20 mouse cellular contexts compared by ENCODE assay signal in the genomic region with DNA sequence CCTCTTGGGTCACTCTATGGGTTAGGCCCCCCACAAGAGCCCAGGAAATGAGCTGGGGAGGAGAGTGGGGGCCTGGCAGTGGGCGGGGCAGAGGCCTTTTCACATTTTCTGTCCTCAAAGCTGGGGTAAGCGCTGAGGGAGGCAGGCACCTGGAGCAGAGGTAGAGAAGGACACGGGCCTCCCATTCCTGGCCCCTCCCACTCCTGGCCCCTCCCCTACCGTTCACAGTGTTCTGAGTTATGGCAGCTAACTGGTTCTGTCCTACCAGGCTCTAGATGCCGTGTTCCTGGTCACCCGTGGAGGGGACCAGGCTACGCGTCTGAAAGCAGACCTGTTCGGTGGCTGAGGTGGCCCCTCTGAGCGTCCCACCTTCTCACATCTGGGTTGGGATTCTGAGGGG. TPM values are rescaled to one million over a fixed set of nuclear protein-coding genes. Genes with fewer than 3 reads are reported as not detected.
DNase-seq lines count a peak whose midpoint lies in the region; ATAC-seq and TF ChIP-seq lines count a peak whose summit lies in the region.
"Had no signal": no experiment of that assay in that cellular context is flagged by ENCODE, and none has a peak within 500 bp of the region (broad histone marks: within the 10 kb centered on the region; RNA-seq: fewer than 3 reads in every experiment).

No protein-coding gene starts in this region.

- H3K4me1 ChIP-seq in heart, embryonic 16.5 days (ENCODE audit: control insufficient read depth, insufficient read depth, low read length), result peaks cover 6% of the 10 kb centered on the region
- peaks cover 49% of the 10 kb centered on the region for H3K4me1 ChIP-seq in midbrain, embryonic 10.5 days
- H3K4me1 ChIP-seq in midbrain, embryonic 15.5 days, result 0 out of 2 replicates have a peak, but pooled peaks cover 8% of the 10 kb centered on the region
- peaks cover 33% of the 10 kb centered on the region for H3K4me1 ChIP-seq in limb, embryonic 14.5 days (ENCODE audit: control insufficient read depth, insufficient read depth, low read length)

- peaks cover 14% of the 10 kb centered on the region; the same call in 1 of the 2 replicates for H3K36me3 ChIP-seq in heart, embryonic 16.5 days (ENCODE audit: control insufficient read depth, insufficient read depth)
- H3K36me3 ChIP-seq in midbrain, embryonic 10.5 days, result peaks cover 49% of the 10 kb centered on the region
- no peaks in the 10 kb centered on the region for H3K36me3 ChIP-seq in midbrain, embryonic 15.5 days (replicated peaks)
- H3K36me3 ChIP-seq in limb, embryonic 14.5 days (ENCODE audit: control insufficient read depth, insufficient read depth, low read length), result peaks cover 55% of the 10 kb centered on the region
- H3K36me3 ChIP-seq: hindbrain, embryonic 15.5 days had no signal

- H3K27me3 ChIP-seq in heart, embryonic 16.5 days (ENCODE audit: control insufficient read depth, insufficient read depth, low read length), result no peaks in the 10 kb centered on the region
- peaks cover 9% of the 10 kb centered on the region; the same call in 1 of the 2 replicates for H3K27me3 ChIP-seq in midbrain, embryonic 10.5 days (ENCODE audit: low read depth, poor library complexity, severe bottlenecking)
- H3K27me3 ChIP-seq in midbrain, embryonic 15.5 days (replicated peaks), result no peaks in the 10 kb centered on the region
- no peaks in the 10 kb centered on the region for H3K27me3 ChIP-seq in limb, embryonic 14.5 days (ENCODE audit: control insufficient read depth, insufficient read depth, low read length)
- H3K27me3 ChIP-seq: hindbrain, embryonic 15.5 days had no signal

- no peak overlapping the region for H3K4me3 ChIP-seq in heart, embryonic 16.5 days (ENCODE audit: low read length)
- H3K4me3 ChIP-seq in midbrain, embryonic 10.5 days, result no peak overlapping the region
- H3K4me3 ChIP-seq in midbrain, embryonic 15.5 days, result no peak overlapping the region
- H3K4me3 ChIP-seq in limb, embryonic 14.5 days (replicated peaks; ENCODE audit: low read length), result no peak overlapping the region
- H3K4me3 ChIP-seq: erythroblast, embryonic 14.5 days; hindbrain, embryonic 15.5 days; myocyte had no signal

- 59% methylated on average over 10 of the region's 10 CpGs for WGBS in heart, embryonic 16.5 days
- WGBS in midbrain, embryonic 10.5 days, result 51% methylated on average over 10 of the region's 10 CpGs
- WGBS in midbrain, embryonic 15.5 days, result 60% methylated on average over 10 of the region's 10 CpGs
- 38% methylated on average over 10 of the region's 10 CpGs for WGBS in limb, embryonic 14.5 days

- no peak overlapping the region for H3K9ac ChIP-seq in heart, embryonic 16.5 days (ENCODE audit: low read length)
- no peak overlapping the region for H3K9ac ChIP-seq in midbrain, embryonic 15.5 days
- no peak overlapping the region for H3K9ac ChIP-seq in limb, embryonic 14.5 days (ENCODE audit: low read depth, low read length, severe bottlenecking)
- H3K9ac ChIP-seq: hindbrain, embryonic 15.5 days; liver, embryonic 14.5 days had no signal

- no peak overlapping the region for H3K4me2 ChIP-seq in heart, embryonic 16.5 days (ENCODE audit: low read depth, low read length)
- no peak overlapping the region for H3K4me2 ChIP-seq in midbrain, embryonic 15.5 days
- no peak overlapping the region for H3K4me2 ChIP-seq in limb, embryonic 14.5 days (replicated peaks; ENCODE audit: low read depth, low read length, severe bottlenecking)
- H3K4me2 ChIP-seq: heart, embryonic 11.5 days; hindbrain, embryonic 15.5 days had no signal

- intact Hi-C loops in heart, postnatal 14 days (cut with DNase I), result no loop called here
- intact Hi-C loops in left cerebral cortex, postnatal 10 days (cut with DNase I), result no loop called here

- 0 out of 2 replicates have a peak, but pooled peaks have one; percentile 19 for ATAC-seq in heart, embryonic 16.5 days (replicated peaks; ENCODE audit: extremely low read depth, insufficient read depth, low FRiP score)
- no peak for ATAC-seq in midbrain, embryonic 15.5 days (replicated peaks)
- ATAC-seq in limb, embryonic 14.5 days (ENCODE audit: low FRiP score, low read depth), result no peak

- no peak overlapping the region for H3K27ac ChIP-seq in heart, embryonic 16.5 days (ENCODE audit: low read length)
- H3K27ac ChIP-seq in midbrain, embryonic 10.5 days (replicated peaks), result peak overlapping the region; percentile 42; the same call in 1 of the 2 replicates
- no peak overlapping the region for H3K27ac ChIP-seq in midbrain, embryonic 15.5 days
- peak overlapping the region; percentile 13; the same call in 1 of the 2 replicates for H3K27ac ChIP-seq in limb, embryonic 14.5 days (replicated peaks; ENCODE audit: low read depth, low read length)
- H3K27ac ChIP-seq: hindbrain, embryonic 15.5 days; liver, embryonic 14.5 days had no signal

- TF ChIP-seq POLR2A in limb, embryonic 14.5 days (IDR thresholded peaks at IDR 0.05; ENCODE audit: borderline replicate concordance, extremely low read depth, insufficient read depth, insufficient read length), result no peak

- no peak for DNase-seq in heart, postnatal 14 days
- DNase-seq in midbrain, embryonic 10.5 days (ENCODE audit: low spot score), result no peak
- peak; percentile 85 for DNase-seq in R1 (ENCODE audit: low read depth, low spot score)
- no peak for DNase-seq in limb, embryonic 14.5 days (ENCODE audit: low spot score)
- no peak for DNase-seq in embryo, embryonic 10 days (ENCODE audit: low spot score)
- no peak for DNase-seq in left cerebral cortex, postnatal 10 days (ENCODE audit: extremely low spot score in 1 of 2, low spot score in 2 of 2)
- DNase-seq: adrenal gland, postnatal 14 days; B cell, adult 2 months; cerebellum, adult 8-10 months; gastrocnemius, postnatal 14 days; kidney, postnatal 14 days; right cerebral cortex, adult 18-20 months had no signal

- no peaks in the 10 kb centered on the region for H3K9me3 ChIP-seq in heart, embryonic 16.5 days (replicated peaks; ENCODE audit: control insufficient read depth, low read length)
- no peaks in the 10 kb centered on the region for H3K9me3 ChIP-seq in midbrain, embryonic 10.5 days (replicated peaks)
- H3K9me3 ChIP-seq in midbrain, embryonic 15.5 days, result no peaks in the 10 kb centered on the region
- H3K9me3 ChIP-seq in limb, embryonic 14.5 days (ENCODE audit: control insufficient read depth, low read length), result no peaks in the 10 kb centered on the region
- H3K9me3 ChIP-seq: hindbrain, embryonic 15.5 days had no signal

RNA-seq across cellular contexts. Expression of a gene that starts 19.0 kb away (rescaled TPM):
- 9.7 and 10.7 TPM in 2 replicates for polyA plus RNA-seq in heart, embryonic 16.5 days (2015; fragmentation: Nextera tagmentation; extraction: Ambion mirVana)
- total RNA-seq in heart, postnatal 14 days (2021), result 1 to 10 TPM; 2.8 to 3.9 TPM
- polyA plus RNA-seq in midbrain, embryonic 10.5 days (2016; fragmentation: Nextera tagmentation; extraction: Ambion mirVana), result 10.6 and 12.9 TPM in 2 replicates
- polyA plus RNA-seq in midbrain, embryonic 15.5 days (2015; fragmentation: Nextera tagmentation; extraction: Ambion mirVana), result 2.7 and 3.6 TPM in 2 replicates
- 281 and 440 TPM in 2 replicates for polyA plus RNA-seq in limb, embryonic 14.5 days (2012; rRNA removed)
- 57.5 and 64.7 TPM in 2 replicates for polyA plus RNA-seq in limb, embryonic 14.5 days (2014; fragmentation: Nextera tagmentation; extraction: Ambion mirVana)
- total RNA-seq in left cerebral cortex, postnatal 10 days (2021), result 1 to 10 TPM; 1.5 to 1.7 TPM
- total RNA-seq: MEL had no signal

Comparison
In these comparisons a context has a peak if more than half of its experiments do, and no peak if none do; other contexts are left out.
1. H3K27ac ChIP-seq: peak in midbrain, embryonic 10.5 days (single experiment) and limb, embryonic 14.5 days (single experiment); none in heart, embryonic 16.5 days (single experiment) and midbrain, embryonic 15.5 days (single experiment).